Mouse (Mus musculus) heart, embryonic 14.5 days (tissue): ENCODE measurements around the gene Ctnnd2. TPM values are rescaled to one million over a fixed set of nuclear protein-coding genes. Genes with fewer than 3 reads are reported as not detected.

ENCODE experiments used
- ATAC-seq: fragments of 200-750 bp; cut with Nextera tagmentation; 2 replicates; pipeline ENCODE4 v1.8.0; 2017; ENCODE audit warnings: low read depth, moderate TSS enrichment; ENCODE audit not compliant: insufficient number of reproducible peaks, insufficient read depth, low FRiP score
- H3K27ac ChIP-seq, 2 experiments: fragments of 200-500 bp in 1 of 2; fragments of 300-500 bp in 1 of 2; sonication (generic) in 1 of 2; replicated peaks in 1 of 2; 2 replicates each; pipeline ENCODE4 v1.5.1; 2012 to 2014; ENCODE audit warnings: low read depth in 2 of 2, low read length in 2 of 2, control low read depth in 1 of 2, mild to moderate bottlenecking in 1 of 2, mixed read lengths in 1 of 2; ENCODE audit not compliant: control insufficient read depth in 1 of 2, insufficient read depth in 1 of 2
- H3K27me3 ChIP-seq: fragments of 300-500 bp; sonication (generic); 2 replicates; pipeline ENCODE4 v1.6.1; 2014; ENCODE audit warnings: mild to moderate bottlenecking, low read length, control low read depth; ENCODE audit not compliant: control insufficient read depth, insufficient read depth
- H3K36me3 ChIP-seq: fragments of 300-500 bp; sonication (generic); 2 replicates; pipeline ENCODE4 v1.6.1; 2014; ENCODE audit warnings: mild to moderate bottlenecking, control low read depth, low read length, mixed read lengths; ENCODE audit not compliant: control insufficient read depth, insufficient read depth
- H3K4me1 ChIP-seq, 2 experiments: fragments of 200-500 bp in 1 of 2; fragments of 300-500 bp in 1 of 2; sonication (generic) in 1 of 2; 2 replicates each; pipeline ENCODE4 v1.6.1; 2012 to 2014; ENCODE audit warnings: low read length in 2 of 2, control low read depth in 1 of 2, mixed read lengths in 1 of 2; ENCODE audit not compliant: control insufficient read depth in 2 of 2, insufficient read depth in 2 of 2
- H3K4me2 ChIP-seq: fragments of 300-500 bp; sonication (generic); 2 replicates; pipeline ENCODE4 v1.6.1; 2014; ENCODE audit warnings: mild to moderate bottlenecking, low read length
- H3K4me3 ChIP-seq, 2 experiments: fragments of 200-500 bp in 1 of 2; fragments of 300-500 bp in 1 of 2; sonication (generic) in 1 of 2; 2 replicates each; pipeline ENCODE4 v1.5.1; 2012 to 2014; ENCODE audit warnings: low read length in 2 of 2, mild to moderate bottlenecking in 2 of 2, control low read depth in 1 of 2, low read depth in 1 of 2, moderate library complexity in 1 of 2; ENCODE audit not compliant: control insufficient read depth in 1 of 2, insufficient read depth in 1 of 2
- H3K9ac ChIP-seq: fragments of 300-500 bp; sonication (generic); 2 replicates; pipeline ENCODE4 v1.6.1; 2014; ENCODE audit warnings: mild to moderate bottlenecking, low read length
- H3K9me3 ChIP-seq: fragments of 300-500 bp; sonication (generic); 2 replicates; pipeline ENCODE4 v1.6.1; 2016; ENCODE audit warnings: low read length, control low read depth; ENCODE audit not compliant: control insufficient read depth
- WGBS: fragments of 180-500 bp; shearing (Covaris S2); extraction: QIAGEN DNeasy Blood & Tissue Kit; methylation state at CpG from one replicate; pipeline ENCODE4 v1.1.7; 2014; 5-methylcytosine and 5-hydroxymethylcytosine counted together
- polyA plus RNA-seq: library from polyadenylated mRNA; unstranded; fragments of >200 nt; fragmentation: Nextera tagmentation; extraction: Ambion mirVana; gene quantifications from 2 replicates; pipeline ENCODE4 v1.2.1, GENCODE M21; 2014

The Ctnnd2 gene
- polyA plus RNA-seq, 1 experiment from 2014 or later = 0.61 TPM

- H3K4me1 ChIP-seq = no peaks in the 10 kb centered on the region
- no peak overlapping the region for H3K9ac ChIP-seq
- H3K4me2 ChIP-seq = no peak overlapping the region
- H3K27me3 ChIP-seq = no peaks in the 10 kb centered on the region
- H3K9me3 ChIP-seq = no peaks in the 10 kb centered on the region
- no peaks in the 10 kb centered on the region for H3K36me3 ChIP-seq
- no peak overlapping the region for H3K4me3 ChIP-seq
- H3K27ac ChIP-seq = no peak overlapping the region
- ATAC-seq = no peak
- WGBS = 86% methylated on average over 10 of the region's 10 CpGs
These were observed 536.8 kb downstream of the Ctnnd2 start for GRCm38 (mm10) chr15:30709026-30709753.

- no peak overlapping the region for H3K9ac ChIP-seq
- ATAC-seq = no peak
- no peaks in the 10 kb centered on the region for H3K9me3 ChIP-seq
- H3K4me3 ChIP-seq = no peak overlapping the region
- WGBS = 87% methylated on average over 2 of the region's 2 CpGs
- H3K27me3 ChIP-seq = no peaks in the 10 kb centered on the region
- H3K27ac ChIP-seq = no peak overlapping the region
- H3K4me2 ChIP-seq = no peak overlapping the region
- H3K4me1 ChIP-seq = no peaks in the 10 kb centered on the region
- no peaks in the 10 kb centered on the region for H3K36me3 ChIP-seq
These were observed 537.3 kb downstream of the Ctnnd2 start for GRCm38 (mm10) chr15:30709754-30710105.

- Histone ChIP-seq H3K4me2 (no peak overlapping the region), H3K27me3 (no peaks in the 10 kb centered on the region), H3K27ac (no peak overlapping the region), H3K4me1 (no peaks in the 10 kb centered on the region), H3K9ac (no peak overlapping the region), H3K36me3 (no peaks in the 10 kb centered on the region), H3K4me3 (no peak overlapping the region), H3K9me3 (no peaks in the 10 kb centered on the region)
- WGBS = 86% methylated on average over 2 of the region's 2 CpGs
- ATAC-seq = no peak
These were observed 542.4 kb downstream of the Ctnnd2 start for GRCm38 (mm10) chr15:30714823-30715222.

- H3K27ac ChIP-seq = no peak overlapping the region
- no peaks in the 10 kb centered on the region for H3K36me3 ChIP-seq
- H3K27me3 ChIP-seq = no peaks in the 10 kb centered on the region
- 74% methylated on average over 3 of the region's 3 CpGs for WGBS
- H3K4me1 ChIP-seq = no peaks in the 10 kb centered on the region
- H3K4me3 ChIP-seq = no peak overlapping the region
- no peaks in the 10 kb centered on the region for H3K9me3 ChIP-seq
- H3K9ac ChIP-seq = no peak overlapping the region
- no peak overlapping the region for H3K4me2 ChIP-seq
- ATAC-seq = no peak
These were observed 546.4 kb downstream of the Ctnnd2 start for GRCm38 (mm10) chr15:30718811-30719210.

- Histone ChIP-seq H3K27me3 (no peaks in the 10 kb centered on the region), H3K9ac (no peak overlapping the region), H3K27ac (no peak overlapping the region), H3K4me1 (no peaks in the 10 kb centered on the region), H3K4me2 (no peak overlapping the region), H3K4me3 (no peak overlapping the region), H3K9me3 (no peaks in the 10 kb centered on the region), H3K36me3 (no peaks in the 10 kb centered on the region)
- ATAC-seq = no peak
- 65% methylated on average over 2 of the region's 2 CpGs for WGBS
These were observed 546.8 kb downstream of the Ctnnd2 start for GRCm38 (mm10) chr15:30719226-30719625.

- ATAC-seq = no peak
- Histone ChIP-seq H3K36me3 (no peaks in the 10 kb centered on the region), H3K4me3 (no peak overlapping the region), H3K27me3 (no peaks in the 10 kb centered on the region), H3K9ac (no peak overlapping the region), H3K9me3 (no peaks in the 10 kb centered on the region), H3K4me2 (no peak overlapping the region), H3K4me1 (no peaks in the 10 kb centered on the region), H3K27ac (no peak overlapping the region)
- WGBS = 68% methylated on average over 2 of the region's 2 CpGs
These were observed 548.7 kb downstream of the Ctnnd2 start for GRCm38 (mm10) chr15:30721098-30721497.

GRCm38 (mm10) chr15:30726066-30726465, 553.7 kb downstream of the Ctnnd2 start:
- H3K9ac ChIP-seq = no peak overlapping the region
- no peaks in the 10 kb centered on the region for H3K4me1 ChIP-seq
- no peak for ATAC-seq
- H3K4me3 ChIP-seq = no peak overlapping the region
- no peak overlapping the region for H3K27ac ChIP-seq
- WGBS = 90% methylated on average over 5 of the region's 5 CpGs
- no peaks in the 10 kb centered on the region for H3K36me3 ChIP-seq
- H3K27me3 ChIP-seq = no peaks in the 10 kb centered on the region
- H3K9me3 ChIP-seq = no peaks in the 10 kb centered on the region
- no peak overlapping the region for H3K4me2 ChIP-seq

- Histone ChIP-seq H3K36me3 (no peaks in the 10 kb centered on the region), H3K4me3 (no peak overlapping the region), H3K27ac (no peak overlapping the region), H3K9ac (no peak overlapping the region), H3K27me3 (no peaks in the 10 kb centered on the region), H3K4me1 (no peaks in the 10 kb centered on the region), H3K4me2 (no peak overlapping the region), H3K9me3 (no peaks in the 10 kb centered on the region)
- no peak for ATAC-seq
- 54% methylated on average over 4 of the region's 4 CpGs for WGBS
These were observed 565.8 kb downstream of the Ctnnd2 start for GRCm38 (mm10) chr15:30738178-30738577.
